Mouse (Mus musculus): ENCODE data around the gene Fdxacb1.

DNA sequence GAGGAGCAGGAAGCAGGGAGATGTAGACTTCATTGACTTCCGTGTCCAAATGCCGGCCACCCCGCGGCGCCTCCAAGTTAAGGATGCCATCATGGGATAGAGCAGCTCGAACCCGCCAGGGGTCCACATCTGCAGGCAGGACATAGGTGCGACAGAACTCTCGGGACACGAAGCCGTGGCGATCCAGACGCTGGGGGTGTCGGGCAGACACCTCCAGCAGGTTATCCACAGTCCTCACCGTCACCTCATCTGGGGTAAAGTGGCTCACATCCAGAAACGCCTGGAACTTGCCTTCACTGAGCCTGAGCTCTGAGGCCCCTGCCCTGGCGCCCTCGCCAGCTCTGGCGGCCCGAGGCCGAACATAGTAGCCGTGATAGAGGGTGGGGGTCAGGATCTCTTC, 16.7 kb upstream of the Fdxacb1 start, which contains the start of gene Cryab:
- no peak for TF ChIP-seq POLR2A (IDR thresholded peaks at IDR 0.05; ENCODE audit: low read depth, low read length)
- TF ChIP-seq CTCF (IDR thresholded peaks at IDR 0.05; ENCODE audit: borderline replicate concordance, insufficient read depth, low read length): no peak

Measured in embryonic fibroblast, embryonic 13.5 days (primary cell).